ENCODE assay signal across 17 mouse cellular contexts in genomic region chr8:11518056-11518396, GRCm38 (mm10). TPM values are rescaled to one million over a fixed set of nuclear protein-coding genes. Genes with fewer than 3 reads are reported as not detected.
"Had no signal": no experiment of that assay in that cellular context is flagged by ENCODE, and none has a peak within 500 bp of the region (broad histone marks: within the 10 kb centered on the region; RNA-seq: fewer than 3 reads in every experiment).

No protein-coding gene starts in this region.

- H3K27me3 ChIP-seq: limb, embryonic 13.5 days; liver, embryonic 12.5 days; liver, embryonic 15.5 days; stomach, embryonic 15.5 days had no signal

- H3K27ac ChIP-seq: layer of hippocampus, adult 2 months; limb, embryonic 10.5 days; limb, embryonic 13.5 days; liver, embryonic 12.5 days; liver, embryonic 15.5 days; stomach, embryonic 15.5 days had no signal

- ATAC-seq: inflammation-experienced regulatory T-cells, adult 6 months; intestine, embryonic 16.5 days; liver, embryonic 12.5 days had no signal

- DNase-seq: kidney, adult 18-20 months; kidney, adult 9 months; liver; lung, embryonic 14.5 days; midbrain, embryonic 14.5 days; thymus, postnatal 4 days had no signal

- H3K4me1 ChIP-seq: limb, embryonic 10.5 days; limb, embryonic 13.5 days; stomach, embryonic 15.5 days had no signal

- H3K9me3 ChIP-seq: limb, embryonic 10.5 days; limb, embryonic 13.5 days; liver, embryonic 12.5 days; liver, embryonic 15.5 days; stomach, embryonic 15.5 days had no signal

- H3K9ac ChIP-seq: limb, embryonic 13.5 days; liver, embryonic 12.5 days; liver, embryonic 15.5 days; lung, embryonic 14.5 days; stomach, embryonic 15.5 days had no signal

- H3K4me2 ChIP-seq: limb, embryonic 13.5 days; liver, embryonic 12.5 days; liver, embryonic 15.5 days; lung, embryonic 14.5 days; midbrain, embryonic 11.5 days; stomach, embryonic 15.5 days had no signal

- H3K4me3 ChIP-seq: layer of hippocampus, adult 2 months; limb, embryonic 10.5 days; limb, embryonic 13.5 days; liver, embryonic 12.5 days; liver, embryonic 15.5 days; stomach, embryonic 15.5 days had no signal

RNA-seq across cellular contexts. Expression of gene Rab20, which starts 39.5 kb away (rescaled TPM):
- total RNA-seq: layer of hippocampus, adult 2 months; megakaryocyte-erythroid progenitor cell, adult 5-6 weeks had no signal
- polyA plus RNA-seq: neural tube, embryonic 14.5 days had no signal
